Mouse (Mus musculus): ENCODE measurements at regions not wholly inside any gene's neighbourhood (a gene's known extent, or its start where the extent isn't known, plus 50 kb on each side); places are given as distances from the start of the nearest gene placed in this dataset.

GRCm38 (mm10) chr6:31109604-31110003, 150.7 kb upstream of the Klf14 start:
- DNase-seq: no peak

- no peak for DNase-seq
Observed at GRCm38 (mm10) chr6:31112293-31113077, 153.6 kb upstream of the Klf14 start.

GRCm38 (mm10) chr6:31113558-31114326, 154.9 kb upstream of the Klf14 start:
- DNase-seq: peak; percentile 70

DNA sequence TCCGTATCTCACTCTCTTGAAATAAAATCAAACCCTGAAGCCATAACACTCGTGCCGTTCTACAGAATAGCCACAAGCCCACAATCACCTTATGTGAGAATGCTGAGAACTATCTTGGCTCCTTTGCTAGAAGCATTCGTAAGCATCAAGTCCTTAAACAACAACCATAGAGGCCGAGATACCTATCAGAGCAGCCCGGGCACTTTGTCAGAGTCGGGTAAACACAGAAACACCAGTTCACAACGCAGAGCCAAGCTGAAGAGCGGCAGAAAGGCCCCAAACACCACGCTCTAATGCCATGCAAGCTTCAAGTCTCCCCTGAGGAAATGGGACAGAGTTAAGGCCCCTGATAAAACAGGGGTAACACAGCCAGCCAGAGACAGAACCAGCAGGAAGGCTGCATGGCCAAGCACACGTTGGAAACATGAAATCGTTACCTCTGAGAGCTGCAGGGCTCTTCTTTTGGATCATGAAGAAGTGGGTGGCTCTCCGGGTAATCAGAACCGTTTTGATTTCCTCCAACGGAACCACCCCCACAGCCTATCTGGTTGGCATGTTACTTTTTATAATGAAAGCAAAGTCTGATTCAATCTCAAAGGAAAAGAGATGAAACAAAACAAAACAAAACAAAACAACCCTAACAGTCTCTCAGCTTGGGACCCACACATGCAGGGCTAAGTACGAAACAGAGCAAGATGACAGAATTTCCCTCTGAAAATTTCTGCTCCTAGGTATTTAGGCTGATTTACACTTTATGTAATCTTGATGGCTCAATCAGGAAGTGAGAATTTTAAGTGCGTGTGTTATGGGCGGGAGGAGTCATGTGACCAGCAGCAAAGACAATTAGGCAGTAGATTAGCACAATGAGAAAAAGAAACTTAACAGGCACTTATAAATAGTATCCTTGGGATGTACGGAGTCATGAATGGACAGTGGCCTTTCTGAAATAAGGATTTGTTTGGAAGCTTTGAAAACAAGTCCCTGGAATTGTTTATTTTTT, 155.8 kb upstream of the Klf14 start:
- DNase-seq: no peak

DNA sequence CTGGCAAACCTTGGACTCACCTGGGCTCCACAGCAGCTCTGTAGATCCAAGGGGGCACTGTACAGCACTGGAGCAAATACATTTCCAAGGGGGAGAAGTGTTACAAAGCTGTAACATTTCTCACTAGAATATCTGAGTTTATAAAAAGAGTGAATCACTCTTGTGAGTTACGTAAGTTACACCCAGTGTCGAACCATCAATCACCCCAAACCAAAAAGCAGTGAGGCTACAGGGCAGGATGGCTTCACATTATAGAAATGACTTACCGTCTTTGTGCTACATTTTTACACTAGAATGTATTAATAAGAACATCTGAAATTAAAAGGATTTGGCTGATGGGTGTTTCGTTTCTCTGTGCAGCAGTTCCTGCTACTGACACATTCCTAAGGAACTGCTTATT, 156.7 kb upstream of the Klf14 start:
- no peak for DNase-seq

GRCm38 (mm10) chr6:31116365-31116764, 157.5 kb upstream of the Klf14 start:
- no peak for DNase-seq

GRCm38 (mm10) chr6:31117666-31118065, 158.8 kb upstream of the Klf14 start:
- no peak for DNase-seq

DNA sequence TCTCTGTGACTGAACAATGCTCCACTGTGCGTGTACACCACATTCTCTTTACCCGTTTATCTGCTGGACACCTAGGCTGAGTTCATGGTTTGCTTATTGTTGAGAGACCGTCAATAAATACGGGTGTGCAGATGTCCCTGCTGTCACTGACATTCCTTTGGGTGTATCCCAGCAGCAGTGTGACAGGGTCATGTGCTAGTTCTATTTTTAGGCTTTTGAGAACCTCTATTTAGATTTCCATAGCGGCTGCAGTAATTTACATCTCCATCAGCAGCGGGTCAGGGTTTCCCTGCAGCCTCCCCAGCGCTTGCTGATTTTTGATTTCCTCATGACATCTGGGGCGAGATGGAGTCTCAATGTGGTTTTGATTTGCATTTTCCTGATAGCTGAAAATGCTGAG, 162.1 kb upstream of the Klf14 start:
- no peak for DNase-seq

- DNase-seq: no peak
Observed at GRCm38 (mm10) chr6:31122895-31123294, 164.0 kb upstream of the Klf14 start.

DNA sequence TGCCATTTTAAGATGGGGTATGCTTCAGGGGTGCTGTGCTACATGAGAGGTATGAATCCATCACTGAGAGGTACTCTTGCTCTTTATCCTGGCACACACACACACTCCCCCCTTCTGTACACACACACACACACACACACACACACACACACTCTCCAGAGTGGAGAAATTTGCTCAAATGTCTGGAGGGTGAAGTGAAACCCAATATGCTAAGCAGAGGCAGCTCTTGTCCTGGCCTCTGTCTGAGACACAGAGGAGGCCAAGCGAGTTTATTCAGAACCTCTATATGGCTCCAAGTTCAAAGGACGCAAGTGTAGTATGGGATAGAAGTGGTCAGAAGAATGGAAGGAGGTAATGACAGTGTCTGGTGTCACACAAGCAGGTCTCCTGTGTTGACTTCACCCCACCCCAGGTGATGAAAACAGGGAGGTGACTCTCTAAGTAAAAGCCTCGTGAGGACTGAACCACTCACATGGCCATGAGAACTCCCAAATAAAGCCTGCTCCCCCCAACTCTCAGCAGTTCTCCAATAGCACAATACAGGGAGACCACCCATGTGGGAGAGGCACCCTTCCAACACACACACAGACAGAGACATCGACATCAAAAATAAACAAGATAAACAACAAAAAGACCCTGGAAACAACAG, 164.6 kb upstream of the Klf14 start:
- no peak for DNase-seq

GRCm38 (mm10) chr6:31124076-31124475, 165.2 kb upstream of the Klf14 start:
- DNase-seq: no peak

DNA sequence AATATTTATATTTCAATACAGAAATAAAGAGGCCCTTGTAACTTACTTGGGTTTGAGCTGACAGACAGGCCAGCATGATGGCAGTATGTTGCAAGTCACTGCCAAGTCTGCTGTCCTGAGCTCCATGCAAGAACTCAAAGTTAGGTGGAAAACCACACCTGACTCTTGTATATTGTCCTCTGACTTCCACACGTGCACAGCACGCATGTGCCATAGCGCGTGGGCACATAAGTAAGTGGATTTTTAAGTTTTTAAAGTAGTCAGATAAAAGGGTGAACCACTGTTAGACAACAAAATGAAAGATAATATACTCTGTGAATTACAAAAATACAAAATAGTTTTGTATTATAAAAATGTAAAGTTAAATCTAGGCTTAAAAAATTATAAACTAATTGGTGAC, 166.0 kb upstream of the Klf14 start:
- no peak for DNase-seq

- no peak for DNase-seq
Observed at GRCm38 (mm10) chr6:31125328-31126118, 166.6 kb upstream of the Klf14 start.

GRCm38 (mm10) chr6:31126131-31126871, 167.4 kb upstream of the Klf14 start:
- DNase-seq: no peak

DNA sequence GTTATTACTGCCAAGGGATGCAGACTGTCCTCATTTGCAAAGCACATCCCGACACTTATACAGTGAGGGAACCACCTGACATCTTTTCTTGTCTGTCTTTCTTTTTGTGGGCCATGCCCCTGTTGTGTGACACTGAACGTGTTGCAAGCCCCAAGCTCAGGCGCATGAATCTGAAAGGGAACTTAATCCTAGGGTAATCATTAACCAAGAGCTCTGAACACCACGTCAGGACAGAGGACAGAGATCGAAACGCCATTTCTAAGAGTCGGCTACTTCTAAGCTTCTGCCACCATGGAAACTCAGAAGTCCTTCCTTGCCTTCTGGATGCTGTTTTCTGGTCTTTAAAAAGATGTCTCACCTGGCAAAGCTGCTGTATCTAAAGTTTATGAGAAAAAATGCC, 170.3 kb upstream of the Klf14 start:
- no peak for DNase-seq

DNA sequence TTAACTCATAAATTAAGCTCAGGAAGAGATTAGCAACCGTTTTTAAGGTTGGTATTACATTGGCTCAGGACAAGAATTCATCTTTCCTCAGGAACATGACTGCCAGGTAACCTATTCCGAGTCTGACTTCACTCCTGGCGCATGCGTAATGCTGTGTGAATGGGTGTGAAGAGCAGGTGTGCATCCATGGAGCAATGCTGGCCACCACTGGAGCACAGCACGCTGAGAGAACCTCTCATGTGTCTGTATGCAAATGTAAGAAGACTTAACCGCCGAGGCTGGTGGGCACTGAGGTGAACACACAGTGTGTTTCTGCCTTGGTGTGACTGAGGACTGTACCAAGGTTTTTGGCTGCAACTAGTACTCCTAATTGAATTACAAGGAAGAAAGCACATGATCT, 171.1 kb upstream of the Klf14 start:
- no peak for DNase-seq

GRCm38 (mm10) chr6:31130522-31130921, 171.6 kb upstream of the Klf14 start:
- no peak for DNase-seq

DNA sequence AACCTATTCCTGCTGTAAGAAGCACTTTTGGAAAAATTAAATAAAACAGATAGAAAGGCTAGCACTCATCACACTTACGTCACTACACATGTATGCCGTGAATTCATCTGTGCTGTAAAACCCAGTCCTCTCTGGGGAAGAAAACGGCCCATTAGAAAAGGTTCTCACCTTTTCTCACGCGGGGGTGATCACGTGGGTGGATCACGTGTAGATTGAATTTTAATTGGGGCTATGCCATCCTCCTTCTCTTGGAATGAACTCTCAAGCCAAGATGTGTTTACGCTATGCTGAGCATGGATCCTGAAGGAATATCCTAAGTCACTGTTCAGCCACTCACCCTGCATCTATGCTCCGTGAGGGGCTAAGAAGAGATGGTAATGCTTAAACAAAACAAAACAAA, 172.8 kb upstream of the Klf14 start:
- DNase-seq: no peak

- no peak for DNase-seq
Observed at GRCm38 (mm10) chr6:31132396-31133190, 173.7 kb upstream of the Klf14 start.
